Mouse (Mus musculus): Measurements from ENCODE around the gene Xndc1. TPM values are rescaled to one million over a fixed set of nuclear protein-coding genes. Genes with fewer than 3 reads are reported as not detected.
"Not testable (repeated sequence)": the region's sequence is repeated elsewhere in the genome, so short reads cannot be mapped to it uniquely, and the experiment has no call there.

Xndc1 gene
- polyA plus RNA-seq, 1 experiment from 2014 or later, result 35.0 TPM

DNA sequence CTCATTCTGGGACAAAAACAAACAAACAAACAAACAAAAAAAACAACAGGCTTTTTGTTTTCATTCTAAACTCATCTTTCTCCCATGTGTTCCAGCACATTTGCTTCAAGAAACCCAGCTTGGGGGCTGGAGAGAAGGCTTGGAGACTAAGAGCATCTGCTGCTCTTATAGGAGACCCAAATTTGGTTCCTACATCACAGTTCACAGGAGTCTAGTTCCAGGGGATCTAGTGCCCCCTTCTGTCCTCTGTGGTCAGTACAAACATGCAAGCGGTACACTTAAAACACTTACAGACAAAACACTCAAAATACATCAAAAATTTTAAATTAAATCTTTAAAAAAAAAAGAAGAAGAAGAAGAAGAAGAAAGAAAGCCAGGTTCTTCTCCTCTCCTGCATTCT lies 30.4 kb upstream of the Xndc1 start:
- no peaks in the 10 kb centered on the region for H3K9me3 ChIP-seq (ENCODE audit: control insufficient read depth, low read length)
- H3K4me2 ChIP-seq (ENCODE audit: low read depth, low read length), result no peak overlapping the region
- 90% methylated on average over 1 of the region's 1 CpGs for WGBS
- no peaks in the 10 kb centered on the region for H3K4me1 ChIP-seq (replicated peaks; ENCODE audit: control insufficient read depth, insufficient read depth, low read length)
- no peaks in the 10 kb centered on the region for H3K27me3 ChIP-seq (ENCODE audit: control insufficient read depth, insufficient read depth, low read depth, low read length)
- no peak overlapping the region for H3K4me3 ChIP-seq (ENCODE audit: low read length)
- H3K9ac ChIP-seq (ENCODE audit: low read length), result no peak overlapping the region
- H3K36me3 ChIP-seq (ENCODE audit: control insufficient read depth, insufficient read depth, low read length), result peaks cover 28% of the 10 kb centered on the region
- no peak for ATAC-seq (ENCODE audit: low read depth)
- H3K27ac ChIP-seq (ENCODE audit: low read length), result no peak overlapping the region

- no peak overlapping the region for H3K4me2 ChIP-seq (ENCODE audit: low read depth, low read length)
- H3K27me3 ChIP-seq (ENCODE audit: control insufficient read depth, insufficient read depth, low read depth, low read length), result no peaks in the 10 kb centered on the region
- no peak overlapping the region for H3K9ac ChIP-seq (ENCODE audit: low read length)
- H3K27ac ChIP-seq (ENCODE audit: low read length), result no peak overlapping the region
- ATAC-seq (ENCODE audit: low read depth), result no peak
- WGBS, result 81% methylated on average over 2 of the region's 2 CpGs
- no peaks in the 10 kb centered on the region for H3K4me1 ChIP-seq (replicated peaks; ENCODE audit: control insufficient read depth, insufficient read depth, low read length)
- no peak overlapping the region for H3K4me3 ChIP-seq (ENCODE audit: low read length)
- peaks cover 26% of the 10 kb centered on the region for H3K36me3 ChIP-seq (ENCODE audit: control insufficient read depth, insufficient read depth, low read length)
- no peaks in the 10 kb centered on the region for H3K9me3 ChIP-seq (ENCODE audit: control insufficient read depth, low read length)
Observed at GRCm38 (mm10) chr7:102035534-102035933, 29.8 kb upstream of the Xndc1 start.

DNA sequence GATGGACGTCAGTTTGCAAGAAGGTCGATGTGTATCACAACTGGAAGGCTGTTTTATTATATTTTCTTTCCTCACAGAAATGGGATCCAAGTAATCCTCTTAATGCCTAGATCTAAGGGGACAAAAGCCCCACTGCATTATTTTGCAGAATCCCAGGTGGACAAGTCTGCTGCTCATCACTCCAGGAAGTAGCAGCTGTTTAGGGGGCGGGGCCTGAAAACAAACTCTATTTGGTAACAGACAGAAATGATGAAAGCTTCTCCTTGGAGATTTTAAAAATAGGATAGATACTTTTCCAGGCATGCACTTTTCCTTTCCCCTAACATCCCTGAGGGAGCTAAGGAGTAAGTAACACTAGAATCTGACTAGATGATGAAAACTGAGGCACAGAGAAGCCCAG lies 28.0 kb upstream of the Xndc1 start:
- Histone ChIP-seq H3K4me1 (replicated peaks; ENCODE audit: control insufficient read depth, insufficient read depth, low read length) (no peaks in the 10 kb centered on the region), H3K36me3 (ENCODE audit: control insufficient read depth, insufficient read depth, low read length) (peaks cover 22% of the 10 kb centered on the region), H3K27me3 (ENCODE audit: control insufficient read depth, insufficient read depth, low read depth, low read length) (no peaks in the 10 kb centered on the region), H3K4me2 (ENCODE audit: low read depth, low read length) (no peak overlapping the region), H3K4me3 (ENCODE audit: low read length) (no peak overlapping the region), H3K27ac (ENCODE audit: low read length) (no peak overlapping the region), H3K9me3 (ENCODE audit: control insufficient read depth, low read length) (no peaks in the 10 kb centered on the region), H3K9ac (ENCODE audit: low read length) (no peak overlapping the region)
- no peak for ATAC-seq (ENCODE audit: low read depth)
- WGBS, result 89% methylated on average over 3 of the region's 3 CpGs

DNA sequence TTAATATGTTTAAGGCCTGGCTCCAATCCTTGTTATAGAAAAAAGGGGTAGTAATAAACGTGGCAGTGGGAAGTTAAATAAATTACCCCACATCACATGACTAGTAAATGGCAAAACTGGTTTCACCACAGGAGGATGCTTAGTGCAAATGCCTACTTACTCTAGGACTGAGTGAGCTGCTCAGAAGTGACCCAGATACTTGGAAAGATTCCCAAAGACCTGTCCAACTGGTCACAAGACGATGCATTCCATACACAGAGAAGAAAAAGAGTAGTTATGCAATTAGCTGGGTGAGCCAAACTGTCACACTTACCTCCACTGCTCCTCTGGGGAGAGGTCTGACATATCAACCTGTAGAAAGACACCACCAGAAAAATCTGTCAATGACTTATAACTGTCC lies 23.0 kb upstream of the Xndc1 start:
- ATAC-seq (ENCODE audit: low read depth), result no peak
- Histone ChIP-seq H3K9ac (ENCODE audit: low read length) (no peak overlapping the region), H3K9me3 (ENCODE audit: control insufficient read depth, low read length) (no peaks in the 10 kb centered on the region), H3K36me3 (ENCODE audit: control insufficient read depth, insufficient read depth, low read length) (peaks cover 14% of the 10 kb centered on the region), H3K4me3 (ENCODE audit: low read length) (no peak overlapping the region), H3K4me2 (ENCODE audit: low read depth, low read length) (no peak overlapping the region), H3K27me3 (ENCODE audit: control insufficient read depth, insufficient read depth, low read depth, low read length) (no peaks in the 10 kb centered on the region), H3K27ac (ENCODE audit: low read length) (no peak overlapping the region), H3K4me1 (replicated peaks; ENCODE audit: control insufficient read depth, insufficient read depth, low read length) (no peaks in the 10 kb centered on the region)
- WGBS, result 53% methylated on average over 2 of the region's 2 CpGs

- not testable (repeated sequence) for H3K9ac ChIP-seq (ENCODE audit: low read length); H3K36me3 ChIP-seq (ENCODE audit: control insufficient read depth, insufficient read depth, low read length); H3K27me3 ChIP-seq (ENCODE audit: control insufficient read depth, insufficient read depth, low read depth, low read length); H3K27ac ChIP-seq (ENCODE audit: low read length); H3K9me3 ChIP-seq (ENCODE audit: control insufficient read depth, low read length); ATAC-seq (ENCODE audit: low read depth); H3K4me1 ChIP-seq (replicated peaks; ENCODE audit: control insufficient read depth, insufficient read depth, low read length); H3K4me3 ChIP-seq (ENCODE audit: low read length); H3K4me2 ChIP-seq (ENCODE audit: low read depth, low read length)
Observed at GRCm38 (mm10) chr7:102048524-102048923, 16.8 kb upstream of the Xndc1 start.

DNA sequence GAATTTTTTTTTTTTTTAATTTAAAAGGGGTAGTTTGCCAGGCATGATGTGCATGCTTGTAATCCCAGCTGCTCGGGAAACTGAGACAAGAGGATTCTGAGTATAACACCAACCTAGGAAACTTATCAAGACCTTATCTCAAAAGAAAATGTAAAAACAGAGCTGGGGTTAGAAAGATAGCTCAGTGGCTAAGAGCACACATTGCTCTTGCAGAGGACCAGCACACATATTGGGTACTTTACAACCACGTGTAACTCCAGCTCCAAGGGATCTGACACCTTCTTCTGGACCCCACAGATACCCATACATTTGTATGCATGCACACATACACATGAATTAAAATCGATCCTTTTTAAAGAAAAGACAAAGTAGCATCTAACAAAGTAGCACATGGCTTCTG lies 4.0 kb upstream of the Xndc1 start:
- Histone ChIP-seq H3K4me2 (ENCODE audit: low read depth, low read length) (no peak overlapping the region), H3K9ac (ENCODE audit: low read length) (no peak overlapping the region)
- 87% methylated on average over 3 of the region's 3 CpGs for WGBS

DNA sequence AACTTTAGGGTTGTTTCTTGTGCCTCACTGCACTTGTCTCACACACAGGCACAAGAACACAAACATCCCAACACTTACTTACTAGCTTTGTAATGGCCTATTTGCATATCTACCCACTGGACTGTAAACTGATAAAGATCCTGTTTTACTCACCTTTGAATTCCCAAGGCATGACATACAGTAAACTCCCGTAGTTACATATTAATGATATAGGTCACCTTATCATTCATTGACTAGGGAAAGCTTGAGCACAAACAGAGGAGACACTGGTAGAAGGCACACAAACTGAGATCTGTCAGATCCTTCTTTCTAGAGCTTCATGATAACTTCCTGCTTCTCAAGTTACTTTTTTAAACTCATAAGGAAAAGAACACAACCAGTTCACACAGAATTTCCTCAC lies 3.1 kb upstream of the Xndc1 start:
- Histone ChIP-seq H3K36me3 (ENCODE audit: control insufficient read depth, insufficient read depth, low read length) (peaks cover 8% of the 10 kb centered on the region; the same call in 1 of the 2 replicates), H3K4me2 (ENCODE audit: low read depth, low read length) (no peak overlapping the region), H3K27me3 (ENCODE audit: control insufficient read depth, insufficient read depth, low read depth, low read length) (no peaks in the 10 kb centered on the region), H3K4me1 (replicated peaks; ENCODE audit: control insufficient read depth, insufficient read depth, low read length) (peaks cover 18% of the 10 kb centered on the region), H3K27ac (ENCODE audit: low read length) (no peak overlapping the region), H3K9ac (ENCODE audit: low read length) (no peak overlapping the region), H3K9me3 (ENCODE audit: control insufficient read depth, low read length) (no peaks in the 10 kb centered on the region), H3K4me3 (ENCODE audit: low read length) (no peak overlapping the region)
- no peak for ATAC-seq (ENCODE audit: low read depth)
- WGBS, result 71% methylated on average over 1 of the region's 1 CpGs

More for the DNA sequence above, 4.0 kb upstream of the Xndc1 start:
- no peaks in the 10 kb centered on the region for H3K9me3 ChIP-seq (ENCODE audit: control insufficient read depth, low read length)
- no peak overlapping the region for H3K27ac ChIP-seq (ENCODE audit: low read length)
- peaks cover 14% of the 10 kb centered on the region for H3K4me1 ChIP-seq (replicated peaks; ENCODE audit: control insufficient read depth, insufficient read depth, low read length)
- no peaks in the 10 kb centered on the region for H3K27me3 ChIP-seq (ENCODE audit: control insufficient read depth, insufficient read depth, low read depth, low read length)
- ATAC-seq (ENCODE audit: low read depth), result no peak
- peaks cover 10% of the 10 kb centered on the region; the same call in 1 of the 2 replicates for H3K36me3 ChIP-seq (ENCODE audit: control insufficient read depth, insufficient read depth, low read length)
- H3K4me3 ChIP-seq (ENCODE audit: low read length), result no peak overlapping the region

DNA sequence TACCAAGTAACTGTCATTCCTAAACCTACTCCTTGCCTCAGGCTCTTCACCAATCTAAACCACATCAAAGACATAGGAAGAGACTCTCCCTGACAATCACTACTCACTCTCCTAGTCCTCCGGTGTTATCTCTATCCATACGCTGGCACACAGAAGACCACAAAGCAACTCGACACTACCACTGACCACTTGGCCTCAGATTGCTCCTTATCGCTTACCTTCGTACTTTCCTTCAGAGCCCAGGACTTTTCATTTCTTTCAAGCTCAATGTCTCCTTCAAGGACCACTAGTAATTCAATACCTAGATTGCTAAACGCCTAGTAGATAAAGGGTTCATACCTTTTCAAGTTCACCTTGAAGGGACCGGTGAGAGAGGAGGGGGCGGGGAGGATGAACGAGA lies 1.4 kb upstream of the Xndc1 start:
- Histone ChIP-seq H3K4me2 (ENCODE audit: low read depth, low read length) (peak overlapping the region; percentile 58), H3K27ac (ENCODE audit: low read length) (no peak overlapping the region), H3K4me1 (replicated peaks; ENCODE audit: control insufficient read depth, insufficient read depth, low read length) (peaks cover 18% of the 10 kb centered on the region), H3K9me3 (ENCODE audit: control insufficient read depth, low read length) (no peaks in the 10 kb centered on the region), H3K4me3 (ENCODE audit: low read length) (peak overlapping the region; percentile 78), H3K27me3 (ENCODE audit: control insufficient read depth, insufficient read depth, low read depth, low read length) (no peaks in the 10 kb centered on the region), H3K36me3 (ENCODE audit: control insufficient read depth, insufficient read depth, low read length) (peaks cover 8% of the 10 kb centered on the region; the same call in 1 of the 2 replicates), H3K9ac (ENCODE audit: low read length) (peak overlapping the region; percentile 77; the same call in 1 of the 2 replicates)
- WGBS, result 48% methylated on average over 9 of the region's 9 CpGs
- ATAC-seq (ENCODE audit: low read depth), result no peak

DNA sequence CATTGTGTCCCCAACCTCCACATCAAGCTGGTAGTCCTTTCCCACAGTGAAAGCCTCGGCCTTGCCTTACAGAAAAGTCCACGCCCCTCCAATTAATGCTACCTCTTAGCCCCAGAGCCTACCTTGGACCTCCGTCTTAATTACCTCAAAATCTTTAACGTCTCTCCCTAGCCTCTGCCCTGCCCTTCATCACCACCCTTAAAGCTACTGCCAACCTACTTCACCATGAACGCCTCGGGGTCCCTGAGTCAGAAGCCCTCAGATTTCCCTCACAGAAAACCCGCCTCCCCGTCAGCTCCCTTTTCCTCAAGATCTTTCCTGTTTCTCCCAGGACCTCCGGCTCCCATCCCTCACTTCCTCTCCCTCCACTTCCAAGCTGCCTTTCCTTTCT lies 661 bp upstream of the Xndc1 start:
- Histone ChIP-seq H3K9ac (ENCODE audit: low read length) (peak overlapping the region; percentile 77), H3K4me1 (replicated peaks; ENCODE audit: control insufficient read depth, insufficient read depth, low read length) (peaks cover 18% of the 10 kb centered on the region), H3K4me2 (ENCODE audit: low read depth, low read length) (peak overlapping the region; percentile 58), H3K27me3 (ENCODE audit: control insufficient read depth, insufficient read depth, low read depth, low read length) (no peaks in the 10 kb centered on the region), H3K4me3 (ENCODE audit: low read length) (peak overlapping the region; percentile 78), H3K9me3 (ENCODE audit: control insufficient read depth, low read length) (no peaks in the 10 kb centered on the region), H3K36me3 (ENCODE audit: control insufficient read depth, insufficient read depth, low read length) (peaks cover 4% of the 10 kb centered on the region; the same call in 1 of the 2 replicates), H3K27ac (ENCODE audit: low read length) (peak overlapping the region; percentile 66)
- WGBS, result 0% methylated on average over 9 of the region's 9 CpGs
- ATAC-seq (ENCODE audit: low read depth), result peak; percentile 13

GRCm38 (mm10) chr7:102066363-102066762 lies 1.1 kb downstream of the Xndc1 start:
- Histone ChIP-seq H3K4me1 (replicated peaks; ENCODE audit: control insufficient read depth, insufficient read depth, low read length) (peaks cover 18% of the 10 kb centered on the region), H3K9me3 (ENCODE audit: control insufficient read depth, low read length) (no peaks in the 10 kb centered on the region), H3K9ac (ENCODE audit: low read length) (peak overlapping the region; percentile 77), H3K4me2 (ENCODE audit: low read depth, low read length) (peak overlapping the region; percentile 58), H3K36me3 (ENCODE audit: control insufficient read depth, insufficient read depth, low read length) (peaks cover 5% of the 10 kb centered on the region; the same call in 1 of the 2 replicates), H3K4me3 (ENCODE audit: low read length) (peak overlapping the region; percentile 78), H3K27me3 (ENCODE audit: control insufficient read depth, insufficient read depth, low read depth, low read length) (no peaks in the 10 kb centered on the region), H3K27ac (ENCODE audit: low read length) (no peak overlapping the region; the same call in 1 of the 2 replicates)
- ATAC-seq (ENCODE audit: low read depth), result no peak
- WGBS, result 53% methylated on average over 6 of the region's 6 CpGs
